Mouse (Mus musculus): ENCODE results near the gene Dbh.

GRCm38 (mm10) chr2:27123121-27123520, 41.9 kb upstream of the Dbh start:
- TF ChIP-seq POLR2A (IDR thresholded peaks at IDR 0.05; ENCODE audit: borderline replicate concordance, extremely low read depth, insufficient read depth, insufficient read length, poor library complexity, severe bottlenecking) (no peak), CTCF (IDR thresholded peaks at IDR 0.05; ENCODE audit: borderline replicate concordance, extremely low read depth, insufficient read depth, insufficient read length) (no peak)

All from brain, embryonic 14.5 days (tissue).